Mouse (Mus musculus) CH12.LX (cell line): Measurements from ENCODE around the gene Gin1. TPM values are rescaled to one million over a fixed set of nuclear protein-coding genes. Genes with fewer than 3 reads are reported as not detected.

Source experiments
- DNase-seq: peaks from one replicate; pipeline ENCODE4 v3.0.0-alpha.2; 2013; ENCODE audit errors: extremely low read depth
- H3K27ac ChIP-seq: 2 replicates; pipeline ENCODE4 v1.5.1; 2012; ENCODE audit warnings: low read depth, mild to moderate bottlenecking, control low read depth, moderate library complexity; ENCODE audit not compliant: insufficient read depth
- H3K27me3 ChIP-seq: replicated peaks from 2 replicates; pipeline ENCODE3; 2012; ENCODE audit warnings: inconsistent platforms
- H3K36me3 ChIP-seq, 2 experiments: replicated peaks in 1 of 2; 2 replicates each; pipeline versions ENCODE3 to v1.6.1; 2012; ENCODE audit warnings: inconsistent platforms in 1 of 2, low read length in 1 of 2, mild to moderate bottlenecking in 1 of 2, mixed read lengths in 1 of 2, moderate library complexity in 1 of 2; ENCODE audit not compliant: control insufficient read depth in 1 of 2, insufficient read depth in 1 of 2
- H3K4me1 ChIP-seq, 2 experiments: 2 replicates each; pipeline ENCODE4 v1.6.1; 2012; ENCODE audit warnings: inconsistent platforms in 1 of 2, moderate library complexity in 1 of 2; ENCODE audit not compliant: insufficient read depth in 2 of 2, control insufficient read depth in 1 of 2
- H3K4me2 ChIP-seq: 2 replicates; pipeline ENCODE4 v1.6.1; 2012; ENCODE audit warnings: low read depth, mild to moderate bottlenecking, control low read depth; ENCODE audit not compliant: poor library complexity, insufficient read depth, severe bottlenecking
- H3K4me3 ChIP-seq, 3 experiments: fragments of 150-350 bp in 1 of 3; sonication (generic) in 1 of 3; replicated peaks in 1 of 3; 2 replicates each; pipeline versions ENCODE3 to v1.5.1; 2011 to 2012; ENCODE audit warnings: low read depth in 2 of 3, low read length in 2 of 3, mild to moderate bottlenecking in 2 of 3, moderate library complexity in 2 of 3, control low read depth in 1 of 3, improper control_type of control experiment in 1 of 3, inconsistent platforms in 1 of 3, mixed read lengths in 1 of 3; ENCODE audit not compliant: poor library complexity in 1 of 3
- H3K79me2 ChIP-seq: replicated peaks from 2 replicates; pipeline ENCODE4 v1.6.1; 2012; ENCODE audit warnings: mild to moderate bottlenecking, moderate library complexity; ENCODE audit not compliant: control insufficient read depth, poor library complexity, insufficient read depth, severe bottlenecking; ENCODE audit errors: extremely low read depth
- H3K9ac ChIP-seq: 2 replicates; pipeline ENCODE4 v1.6.1; 2012; ENCODE audit warnings: low read depth, mild to moderate bottlenecking, control low read depth, moderate library complexity; ENCODE audit not compliant: insufficient read depth
- H3K9me3 ChIP-seq: replicated peaks from 2 replicates; pipeline ENCODE3; 2012; ENCODE audit warnings: low read length, inconsistent platforms, mixed read lengths
- BHLHE40 ChIP-seq: IDR thresholded peaks from 2 replicates; pipeline ENCODE4 v1.6.1; 2011; ENCODE audit warnings: mild to moderate bottlenecking, low read depth, low read length, improper control_type of control experiment
- CHD1 ChIP-seq: IDR thresholded peaks from 2 replicates; pipeline ENCODE4 v1.6.1; 2012; ENCODE audit warnings: low read depth, low read length, improper control_type of control experiment, inconsistent platforms
- CHD2 ChIP-seq: IDR thresholded peaks from 2 replicates; pipeline ENCODE4 v1.6.1; 2011; ENCODE audit warnings: low read length, improper control_type of control experiment
- CTCF ChIP-seq, 2 experiments: IDR thresholded peaks in 1 of 2; conservative IDR thresholded peaks in 1 of 2; 2 replicates each; pipeline ENCODE4 v1.5.1; 2011 to 2012; ENCODE audit warnings: low read depth in 2 of 2, low read length in 2 of 2, improper control_type of control experiment in 1 of 2, inconsistent platforms in 1 of 2, mild to moderate bottlenecking in 1 of 2, moderate library complexity in 1 of 2
- E2F4 ChIP-seq: IDR thresholded peaks from 2 replicates; pipeline ENCODE4 v1.6.1; 2011; ENCODE audit warnings: low read depth, low read length, improper control_type of control experiment; ENCODE audit not compliant: insufficient replicate concordance
- ELF1 ChIP-seq: IDR thresholded peaks from 2 replicates; pipeline ENCODE4 v1.6.1; 2014; ENCODE audit warnings: low read depth, mild to moderate bottlenecking, inconsistent platforms, low read length, improper control_type of control experiment
- EP300 ChIP-seq: IDR thresholded peaks from 2 replicates; pipeline ENCODE4 v1.6.1; 2011; ENCODE audit warnings: low read length, improper control_type of control experiment
- ETS1 ChIP-seq: conservative IDR thresholded peaks from 2 replicates; pipeline ENCODE4 v1.6.1; 2012; ENCODE audit warnings: low read depth, mild to moderate bottlenecking, inconsistent platforms, low read length, improper control_type of control experiment, moderate library complexity
- GABPA ChIP-seq: IDR thresholded peaks from 2 replicates; pipeline ENCODE4 v1.6.1; 2012; ENCODE audit warnings: low read depth, low read length, improper control_type of control experiment, inconsistent platforms; ENCODE audit not compliant: insufficient replicate concordance
- HCFC1 ChIP-seq: IDR thresholded peaks from 2 replicates; pipeline ENCODE4 v1.6.1; 2012; ENCODE audit warnings: low read depth, mild to moderate bottlenecking, inconsistent platforms, low read length, improper control_type of control experiment
- IRF4 ChIP-seq: IDR thresholded peaks from 2 replicates; pipeline ENCODE4 v1.6.1; 2014; ENCODE audit warnings: low read depth, mild to moderate bottlenecking, inconsistent platforms, low read length, improper control_type of control experiment
- JUN ChIP-seq: IDR thresholded peaks from 2 replicates; pipeline ENCODE4 v1.6.1; 2011; ENCODE audit warnings: low read depth, mild to moderate bottlenecking, low read length, improper control_type of control experiment, moderate library complexity; ENCODE audit not compliant: insufficient read depth
- JUND ChIP-seq: conservative IDR thresholded peaks from 2 replicates; pipeline ENCODE4 v1.6.1; 2011; ENCODE audit warnings: low read depth, low read length, improper control_type of control experiment
- KAT2A ChIP-seq: IDR thresholded peaks from 2 replicates; pipeline ENCODE4 v1.6.1; 2012; ENCODE audit warnings: low read length, improper control_type of control experiment, inconsistent platforms; ENCODE audit not compliant: insufficient replicate concordance
- MAFK ChIP-seq: IDR thresholded peaks from 2 replicates; pipeline ENCODE4 v1.6.1; 2011; ENCODE audit warnings: low read length, improper control_type of control experiment; ENCODE audit not compliant: insufficient replicate concordance
- MAX ChIP-seq: IDR thresholded peaks from 2 replicates; pipeline ENCODE4 v1.6.1; 2011; ENCODE audit warnings: low read length, improper control_type of control experiment
- MAZ ChIP-seq: IDR thresholded peaks from 2 replicates; pipeline ENCODE4 v1.6.1; 2012; ENCODE audit warnings: low read depth, mild to moderate bottlenecking, inconsistent platforms, low read length, improper control_type of control experiment, moderate library complexity
- MEF2A ChIP-seq: IDR thresholded peaks from 2 replicates; pipeline ENCODE4 v1.6.1; 2014; ENCODE audit warnings: low read depth, mild to moderate bottlenecking, inconsistent platforms, low read length, improper control_type of control experiment, borderline replicate concordance
- MXI1 ChIP-seq: IDR thresholded peaks from 2 replicates; pipeline ENCODE4 v1.6.1; 2011; ENCODE audit warnings: mild to moderate bottlenecking, low read depth, low read length, improper control_type of control experiment
- MYC ChIP-seq: IDR thresholded peaks from 2 replicates; pipeline ENCODE4 v1.6.1; 2011; ENCODE audit warnings: low read depth, mild to moderate bottlenecking, improper control_type of control experiment, low read length
- NELFE ChIP-seq: IDR thresholded peaks from 2 replicates; pipeline ENCODE4 v1.6.1; 2011; ENCODE audit warnings: low read depth, low read length, improper control_type of control experiment
- PAX5 ChIP-seq: IDR thresholded peaks from 2 replicates; pipeline ENCODE4 v1.6.1; 2012; ENCODE audit warnings: low read length, inconsistent platforms, mixed read lengths
- POLR2A ChIP-seq: IDR thresholded peaks from 2 replicates; pipeline ENCODE4 v1.6.1; 2011; ENCODE audit warnings: low read depth, mild to moderate bottlenecking, improper control_type of control experiment, low read length
- POLR2AphosphoS2 ChIP-seq: IDR thresholded peaks from 2 replicates; pipeline ENCODE4 v1.6.1; 2011; ENCODE audit warnings: low read depth, low read length, improper control_type of control experiment
- RAD21 ChIP-seq: IDR thresholded peaks from 2 replicates; pipeline ENCODE4 v1.6.1; 2011; ENCODE audit warnings: low read depth, mild to moderate bottlenecking, low read length, improper control_type of control experiment, moderate library complexity
- RCOR1 ChIP-seq: conservative IDR thresholded peaks from 2 replicates; pipeline ENCODE4 v1.6.1; 2012; ENCODE audit warnings: low read depth, mild to moderate bottlenecking, inconsistent platforms, low read length, improper control_type of control experiment
- SIN3A ChIP-seq: IDR thresholded peaks from 2 replicates; pipeline ENCODE4 v1.6.1; 2012; ENCODE audit warnings: low read length, improper control_type of control experiment, inconsistent platforms
- SMC3 ChIP-seq: IDR thresholded peaks from 2 replicates; pipeline ENCODE4 v1.6.1; 2011; ENCODE audit warnings: low read depth, low read length, improper control_type of control experiment
- TBP ChIP-seq: conservative IDR thresholded peaks from 2 replicates; pipeline ENCODE4 v1.6.1; 2011; ENCODE audit warnings: low read depth, low read length, improper control_type of control experiment
- TCF12 ChIP-seq: IDR thresholded peaks from 2 replicates; pipeline ENCODE4 v1.6.1; 2014; ENCODE audit warnings: low read depth, mild to moderate bottlenecking, inconsistent platforms, low read length, improper control_type of control experiment
- UBTF ChIP-seq: IDR thresholded peaks from 2 replicates; pipeline ENCODE4 v1.6.1; 2012; ENCODE audit warnings: low read depth, mild to moderate bottlenecking, inconsistent platforms, low read length, improper control_type of control experiment, moderate library complexity
- USF1 ChIP-seq: IDR thresholded peaks from 2 replicates; pipeline ENCODE4 v1.6.1; 2014; ENCODE audit warnings: low read depth, mild to moderate bottlenecking, inconsistent platforms, low read length, improper control_type of control experiment
- USF2 ChIP-seq: conservative IDR thresholded peaks from 2 replicates; pipeline ENCODE4 v1.6.1; 2011; ENCODE audit warnings: low read depth, low read length, improper control_type of control experiment
- ZC3H11A ChIP-seq: IDR thresholded peaks from 2 replicates; pipeline ENCODE4 v1.6.1; 2012; ENCODE audit warnings: low read depth, mild to moderate bottlenecking, inconsistent platforms, low read length, improper control_type of control experiment
- ZKSCAN1 ChIP-seq: IDR thresholded peaks from 2 replicates; pipeline ENCODE4 v1.6.1; 2012; ENCODE audit warnings: low read depth, inconsistent platforms, low read length, improper control_type of control experiment, borderline replicate concordance
- ZMIZ1 ChIP-seq: IDR thresholded peaks from 2 replicates; pipeline ENCODE4 v1.6.1; 2012; ENCODE audit warnings: low read depth, mild to moderate bottlenecking, inconsistent platforms, low read length, improper control_type of control experiment
- ZNF384 ChIP-seq: IDR thresholded peaks from 2 replicates; pipeline ENCODE4 v1.6.1; 2012; ENCODE audit warnings: low read depth, low read length, improper control_type of control experiment, inconsistent platforms
- dilution Hi-C: fragments of 300-500 bp; cut with MboI; formaldehyde crosslinking; loops from 2 replicates; pipeline ENCODE4 v1.14.3; 2020; ENCODE audit warnings: low sequenced_read_pairs; ENCODE audit not compliant: extremely low pct_unique_long_range_greater_than_20kb, extremely low pct_ligation_motif_present
- in situ Hi-C: fragments of 300-500 bp; cut with MboI; formaldehyde crosslinking; loops from 3 replicates; pipeline ENCODE4 v1.14.3; 2019; ENCODE audit warnings: low sequenced_read_pairs, low pct_ligation_motif_present, low pct_unique_long_range_greater_than_20kb, mixed read lengths
- polyA plus RNA-seq: library from polyadenylated mRNA; unstranded; fragments of >175 nt; gene quantifications from 2 replicates; pipeline ENCODE4 v1.2.1, GENCODE M21; 2012; ENCODE audit warnings: low read depth; ENCODE audit not compliant: insufficient read length
- total RNA-seq, 2 experiments: library from RNA; depleted of rRNA; stranded (reverse); fragments of 300-350 nt in 1 of 2; fragments of >200 nt in 1 of 2; gene quantifications; 2 replicates each; pipeline ENCODE4 v1.2.3; 2012 to 2014

Gene Gin1
- 5.8 and 6.3 TPM in 2 replicates for total RNA-seq (2012; rRNA removed)
- total RNA-seq (2014; rRNA removed), result 15.0 and 16.2 TPM in 2 replicates
- 10.4 and 10.5 TPM in 2 replicates for polyA plus RNA-seq

DNA sequence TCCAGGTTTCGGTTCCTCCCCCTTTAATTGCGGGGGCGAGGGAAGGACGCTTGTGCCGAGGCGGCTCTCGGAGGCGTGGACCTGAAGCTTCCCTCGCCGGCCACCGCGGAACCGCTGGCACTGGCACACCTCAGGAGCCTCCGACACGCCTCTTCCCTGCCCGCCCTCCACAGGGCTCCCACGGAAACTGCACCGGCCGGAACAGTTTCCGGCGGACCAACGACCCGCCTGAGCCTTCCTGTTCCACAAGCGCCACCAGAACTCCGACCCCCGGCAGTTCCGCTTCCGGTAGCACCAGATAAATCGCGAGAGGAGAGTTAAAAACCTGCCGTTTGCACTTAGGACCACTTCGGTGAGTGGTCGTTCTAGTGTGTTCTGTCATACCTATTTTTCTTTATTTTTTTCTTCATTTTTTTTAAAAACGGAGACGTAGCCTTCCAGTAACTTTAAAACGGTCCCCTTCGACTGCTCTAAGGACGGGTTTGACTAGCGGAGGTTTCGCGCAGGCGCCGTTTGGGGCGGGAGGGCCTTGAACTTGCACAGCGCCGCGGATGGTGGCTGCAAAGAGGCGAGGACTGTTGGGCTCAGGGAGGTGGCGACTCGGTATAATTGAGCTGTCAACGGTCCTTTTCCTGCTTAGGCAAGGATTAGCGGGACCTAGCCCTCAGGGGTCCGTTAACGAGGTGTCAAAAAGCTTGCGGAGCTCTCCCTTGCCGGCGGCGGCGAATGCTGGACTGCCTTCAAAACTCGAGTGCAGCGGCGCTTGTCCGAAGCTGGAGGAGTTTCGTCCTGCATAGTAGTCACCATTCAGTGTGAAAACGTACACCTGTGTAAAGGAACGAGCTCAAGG lies at the start of gene Gin1, which contains the start of gene Ppip5k2:
Gene Gin1 (plus strand): TSS at position 269 of the 850 bp plus-strand sequence.
Gene Ppip5k2 (minus strand): TSS at position 508 of the 850 bp plus-strand sequence.
- Histone ChIP-seq H3K9ac (peak within 1 kb of the TSS; percentile 60), H3K4me1 (peaks cover 2 to 29% of the 10 kb centered on the region in 2 experiments; a peak in 2 of 4 replicates), H3K36me3 (peaks cover 0 to 1% of the 10 kb centered on the region in 2 experiments), H3K79me2 (peaks cover 30% of the 10 kb centered on the region), H3K4me3 (peak within 1 kb of the TSS; percentile 89 to 90 (median 90)), H3K27ac (peak within 1 kb of the TSS; percentile 67), H3K27me3 (no peaks in the 10 kb centered on the region), H3K4me2 (peak within 1 kb of the TSS; percentile 93), H3K9me3 (no peaks in the 10 kb centered on the region)
- dilution Hi-C loops (no loop called here), in situ Hi-C loops (no loop called here)
- peak; percentile 94 for DNase-seq
- TF ChIP-seq MXI1, result peak; percentile 93
- TF ChIP-seq JUND, result no peak
- no peak for TF ChIP-seq POLR2AphosphoS2
- peak; percentile 75; the same call in 1 of the 2 replicates for TF ChIP-seq IRF4
- TF ChIP-seq TBP, result peak; percentile 73; the same call in 1 of the 2 replicates
- TF ChIP-seq ZKSCAN1, result no peak
- peak; percentile 92 for TF ChIP-seq RCOR1
- peak; percentile 79 for TF ChIP-seq ZMIZ1
- TF ChIP-seq SIN3A, result peak; percentile 94
- peak; percentile 76 for TF ChIP-seq NELFE
- TF ChIP-seq UBTF, result peak; percentile 60
- TF ChIP-seq HCFC1, result peak; percentile 97
- TF ChIP-seq MAZ, result peak; percentile 86; the same call in 1 of the 2 replicates
- TF ChIP-seq JUN, result no peak
- peak in 1 of 2 experiments; percentile 45; a peak in 2 of 4 replicates for TF ChIP-seq CTCF (conservative IDR thresholded peaks at IDR 0.05 in 1 of 2, IDR thresholded peaks at IDR 0.05 in 1 of 2; ENCODE audit: low read depth in 2 of 2, low read length in 2 of 2)
- no peak for TF ChIP-seq PAX5
- peak; percentile 99 for TF ChIP-seq CHD2
- no peak for TF ChIP-seq RAD21
- TF ChIP-seq E2F4, result 0 out of 2 replicates have a peak, but pooled peaks have one; percentile 13
- TF ChIP-seq MAX, result peak; percentile 72; the same call in 1 of the 2 replicates
- peak; percentile 94 for TF ChIP-seq ELF1
- peak; percentile 20; the same call in 1 of the 2 replicates for TF ChIP-seq ETS1
- no peak for TF ChIP-seq USF1
- TF ChIP-seq MAFK, result peak; percentile 35; the same call in 1 of the 2 replicates
- peak; percentile 51; the same call in 1 of the 2 replicates for TF ChIP-seq GABPA
- peak; percentile 94 for TF ChIP-seq KAT2A
- TF ChIP-seq TCF12, result peak; percentile 72
- TF ChIP-seq CHD1, result no peak
- TF ChIP-seq EP300, result no peak
- TF ChIP-seq MYC, result peak; percentile 48; the same call in 1 of the 2 replicates
- no peak for TF ChIP-seq ZC3H11A
- TF ChIP-seq SMC3, result no peak
- TF ChIP-seq ZNF384, result 0 out of 2 replicates have a peak, but pooled peaks have one; percentile 36
- TF ChIP-seq POLR2A, result peak; percentile 77
- peak; percentile 79 for TF ChIP-seq MEF2A
- TF ChIP-seq BHLHE40, result peak; percentile 50; the same call in 1 of the 2 replicates
- no peak for TF ChIP-seq USF2
